Mouse (Mus musculus): ENCODE measurements at regions not wholly inside any gene's neighbourhood (a gene's known extent, or its start where the extent isn't known, plus 50 kb on each side); places are given as distances from the start of the nearest gene placed in this dataset.

DNA sequence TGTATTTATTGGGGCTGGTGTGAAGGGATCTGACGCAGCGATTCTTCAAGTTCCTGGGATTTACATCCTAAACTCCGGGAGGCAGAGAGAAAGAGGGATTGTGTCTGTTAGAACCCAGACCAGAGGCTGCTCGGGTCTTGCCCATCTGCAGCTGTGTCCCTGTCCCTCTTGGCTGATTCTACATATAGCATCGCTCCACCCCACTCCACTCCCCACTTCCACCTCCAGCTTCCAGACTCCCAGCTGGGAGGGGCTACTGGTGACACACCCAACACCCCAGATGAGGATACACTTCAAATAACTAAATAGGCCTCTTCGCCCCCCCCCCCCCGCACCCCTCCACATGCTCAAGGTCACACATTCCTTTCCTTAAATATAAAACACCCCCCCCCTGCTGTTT, 85.1 kb upstream of the Smyd2 start:
- H3K27ac ChIP-seq, result no peak overlapping the region
- H3K4me3 ChIP-seq (replicated peaks; ENCODE audit: low read length), result no peak overlapping the region
- no peak overlapping the region for H3K4me2 ChIP-seq (replicated peaks)
- H3K9ac ChIP-seq, result no peak overlapping the region
- H3K4me1 ChIP-seq (replicated peaks; ENCODE audit: control insufficient read depth, insufficient read depth, low read length), result 0 out of 2 replicates have a peak, but pooled peaks cover 2% of the 10 kb centered on the region
- no peak for ATAC-seq (ENCODE audit: low FRiP score)
- H3K9me3 ChIP-seq (ENCODE audit: control insufficient read depth, low read length), result no peaks in the 10 kb centered on the region
- H3K36me3 ChIP-seq (replicated peaks; ENCODE audit: control insufficient read depth, insufficient read depth), result no peaks in the 10 kb centered on the region
- WGBS, result 58% methylated on average over 7 of the region's 7 CpGs
- H3K27me3 ChIP-seq (ENCODE audit: control insufficient read depth, insufficient read depth, low read length), result no peaks in the 10 kb centered on the region
- no peak for DNase-seq (ENCODE audit: low spot score)

DNA sequence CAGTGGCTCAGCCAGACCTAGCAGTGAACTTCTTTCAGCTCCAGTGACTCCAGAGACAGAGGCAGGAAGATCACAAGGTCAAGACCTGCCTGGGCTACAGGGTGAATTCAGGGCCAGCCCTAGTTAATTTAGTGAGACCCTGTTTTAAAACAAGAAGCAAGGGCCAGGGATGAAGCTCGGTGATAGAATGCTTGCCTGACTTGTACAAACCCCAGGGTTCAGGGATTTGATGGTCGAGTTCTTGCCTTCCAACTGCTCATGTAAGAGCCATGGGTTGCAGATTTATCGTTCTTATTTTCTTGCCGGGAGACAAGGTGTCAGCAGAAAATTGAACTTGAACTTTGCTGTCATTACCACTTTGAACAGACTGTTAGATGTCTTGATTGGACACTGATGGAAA, 78.9 kb upstream of the Smyd2 start:
- no peaks in the 10 kb centered on the region for H3K27me3 ChIP-seq (ENCODE audit: control insufficient read depth, insufficient read depth, low read length)
- no peaks in the 10 kb centered on the region for H3K36me3 ChIP-seq (replicated peaks; ENCODE audit: control insufficient read depth, insufficient read depth)
- ATAC-seq (ENCODE audit: low FRiP score), result no peak
- H3K4me1 ChIP-seq (replicated peaks; ENCODE audit: control insufficient read depth, insufficient read depth, low read length), result no peaks in the 10 kb centered on the region
- no peak overlapping the region for H3K9ac ChIP-seq
- no peak overlapping the region for H3K4me2 ChIP-seq (replicated peaks)
- H3K27ac ChIP-seq, result no peak overlapping the region
- WGBS, result 76% methylated on average over 4 of the region's 4 CpGs
- H3K9me3 ChIP-seq (ENCODE audit: control insufficient read depth, low read length), result no peaks in the 10 kb centered on the region
- DNase-seq (ENCODE audit: low spot score), result no peak
- no peak overlapping the region for H3K4me3 ChIP-seq (replicated peaks; ENCODE audit: low read length)

DNA sequence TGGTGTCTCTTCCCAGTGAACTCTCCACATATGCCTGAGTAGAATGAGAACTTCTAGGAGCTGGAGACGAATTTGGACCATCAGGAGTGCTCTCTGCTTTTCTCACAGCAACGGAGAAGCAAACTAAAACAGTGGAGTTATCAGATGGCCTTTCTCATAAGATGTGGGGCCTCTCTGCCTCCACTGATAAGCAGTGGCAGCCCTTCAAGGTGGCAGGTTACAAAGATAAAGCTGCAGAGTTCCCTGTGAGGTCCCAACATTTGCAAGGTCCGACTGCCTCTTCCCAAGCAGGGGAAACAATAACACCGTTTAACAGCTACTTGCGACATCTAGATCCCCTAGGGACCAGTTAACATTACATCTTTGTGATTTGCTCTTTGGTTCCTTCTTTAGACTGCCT, 71.5 kb upstream of the Smyd2 start:
- no peak for DNase-seq (ENCODE audit: low spot score)
- H3K27ac ChIP-seq, result no peak overlapping the region
- H3K9ac ChIP-seq, result no peak overlapping the region
- 0 out of 2 replicates have a peak, but pooled peaks cover 6% of the 10 kb centered on the region for H3K4me1 ChIP-seq (replicated peaks; ENCODE audit: control insufficient read depth, insufficient read depth, low read length)
- no peaks in the 10 kb centered on the region for H3K27me3 ChIP-seq (ENCODE audit: control insufficient read depth, insufficient read depth, low read length)
- no peak overlapping the region for H3K4me2 ChIP-seq (replicated peaks)
- 60% methylated on average over 5 of the region's 5 CpGs for WGBS
- H3K9me3 ChIP-seq (ENCODE audit: control insufficient read depth, low read length), result no peaks in the 10 kb centered on the region
- no peaks in the 10 kb centered on the region for H3K36me3 ChIP-seq (replicated peaks; ENCODE audit: control insufficient read depth, insufficient read depth)
- no peak for ATAC-seq (ENCODE audit: low FRiP score)
- H3K4me3 ChIP-seq (replicated peaks; ENCODE audit: low read length), result no peak overlapping the region

DNA sequence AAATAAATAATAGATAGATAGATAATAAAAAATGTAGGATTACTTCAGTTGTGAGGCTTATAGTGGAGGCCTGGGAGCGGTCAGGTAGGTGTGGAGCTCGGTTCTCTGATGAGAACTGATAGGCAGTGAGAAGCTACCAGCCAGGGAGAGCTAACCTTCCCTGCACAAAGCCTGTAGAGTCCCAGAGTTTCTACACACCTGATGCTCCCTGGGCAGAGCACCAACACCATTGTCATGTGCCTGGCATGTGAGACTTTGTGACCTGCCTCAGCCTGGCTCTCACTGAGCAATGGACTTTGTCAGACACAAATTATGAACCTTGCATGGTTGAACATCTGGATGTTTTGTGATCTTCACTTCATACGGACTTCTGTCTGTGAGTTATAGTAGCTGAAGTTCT, 71.1 kb upstream of the Smyd2 start:
- Histone ChIP-seq H3K9ac (no peak overlapping the region), H3K27me3 (ENCODE audit: control insufficient read depth, insufficient read depth, low read length) (no peaks in the 10 kb centered on the region), H3K4me3 (replicated peaks; ENCODE audit: low read length) (no peak overlapping the region), H3K4me2 (replicated peaks) (no peak overlapping the region), H3K27ac (no peak overlapping the region), H3K36me3 (replicated peaks; ENCODE audit: control insufficient read depth, insufficient read depth) (no peaks in the 10 kb centered on the region), H3K9me3 (ENCODE audit: control insufficient read depth, low read length) (no peaks in the 10 kb centered on the region), H3K4me1 (replicated peaks; ENCODE audit: control insufficient read depth, insufficient read depth, low read length) (0 out of 2 replicates have a peak, but pooled peaks cover 6% of the 10 kb centered on the region)
- DNase-seq (ENCODE audit: low spot score), result no peak
- WGBS, result 93% methylated on average over 3 of the region's 3 CpGs
- ATAC-seq (ENCODE audit: low FRiP score), result no peak

DNA sequence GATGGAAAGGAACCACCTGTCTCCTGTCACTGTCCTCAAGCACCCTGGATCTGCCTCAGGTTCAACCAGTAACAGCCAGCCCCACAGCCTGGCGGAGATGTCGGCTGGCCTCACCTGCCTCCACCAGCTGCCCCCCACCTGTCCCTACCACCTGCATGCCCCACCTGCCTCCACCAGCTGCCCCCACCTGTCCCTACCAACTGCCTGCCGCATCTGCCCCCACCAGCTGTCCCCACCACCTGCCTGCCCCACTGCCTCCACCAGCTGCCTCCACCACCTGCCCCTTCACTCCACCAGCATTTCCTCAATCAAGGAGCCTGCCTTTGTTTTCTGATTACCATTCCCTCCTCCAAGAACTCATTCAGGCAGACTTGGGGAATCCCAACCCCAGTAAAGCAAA, 68.9 kb upstream of the Smyd2 start:
- ATAC-seq (ENCODE audit: low FRiP score), result no peak
- no peaks in the 10 kb centered on the region for H3K9me3 ChIP-seq (ENCODE audit: control insufficient read depth, low read length)
- no peak overlapping the region for H3K9ac ChIP-seq
- 87% methylated on average over 3 of the region's 3 CpGs for WGBS
- H3K36me3 ChIP-seq (replicated peaks; ENCODE audit: control insufficient read depth, insufficient read depth), result no peaks in the 10 kb centered on the region
- H3K27me3 ChIP-seq (ENCODE audit: control insufficient read depth, insufficient read depth, low read length), result no peaks in the 10 kb centered on the region
- H3K4me3 ChIP-seq (replicated peaks; ENCODE audit: low read length), result no peak overlapping the region
- no peak overlapping the region for H3K27ac ChIP-seq
- H3K4me1 ChIP-seq (replicated peaks; ENCODE audit: control insufficient read depth, insufficient read depth, low read length), result 0 out of 2 replicates have a peak, but pooled peaks cover 6% of the 10 kb centered on the region
- no peak for DNase-seq (ENCODE audit: low spot score)
- H3K4me2 ChIP-seq (replicated peaks), result no peak overlapping the region

DNA sequence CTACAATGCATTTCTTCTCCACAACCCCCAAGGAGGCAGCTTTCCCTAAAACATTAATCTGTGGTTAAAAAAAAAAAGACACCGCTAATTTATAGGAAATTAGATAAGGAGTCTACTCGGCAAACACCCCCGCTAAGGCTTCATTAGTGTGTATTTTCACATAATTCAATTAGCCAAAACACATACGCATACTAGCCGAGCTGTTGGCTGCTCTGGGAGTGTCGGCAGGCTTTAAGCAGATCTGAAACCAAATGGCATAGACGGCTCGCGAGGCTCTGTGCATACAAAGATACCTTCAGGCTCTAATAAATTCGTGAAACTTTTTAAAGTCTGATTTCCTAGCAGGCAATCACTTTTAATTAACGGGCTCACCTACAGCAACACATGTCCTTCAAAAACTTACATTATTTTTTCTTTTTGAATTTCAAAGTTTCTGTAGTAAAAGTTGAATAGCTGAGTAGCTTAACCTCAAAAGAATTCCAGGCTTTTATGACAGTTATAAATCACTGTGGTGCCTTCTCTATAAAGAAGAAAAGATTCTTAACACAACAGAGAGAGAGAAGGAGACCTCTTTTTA, 68.0 kb upstream of the Smyd2 start:
- H3K27ac ChIP-seq, result no peak overlapping the region
- H3K4me2 ChIP-seq (replicated peaks), result no peak overlapping the region
- no peak for DNase-seq (ENCODE audit: low spot score)
- no peak overlapping the region for H3K9ac ChIP-seq
- 31% methylated on average over 11 of the region's 11 CpGs for WGBS
- H3K4me3 ChIP-seq (replicated peaks; ENCODE audit: low read length), result no peak overlapping the region
- ATAC-seq (ENCODE audit: low FRiP score), result no peak
- no peaks in the 10 kb centered on the region for H3K9me3 ChIP-seq (ENCODE audit: control insufficient read depth, low read length)
- H3K4me1 ChIP-seq (replicated peaks; ENCODE audit: control insufficient read depth, insufficient read depth, low read length), result 0 out of 2 replicates have a peak, but pooled peaks cover 6% of the 10 kb centered on the region
- H3K27me3 ChIP-seq (ENCODE audit: control insufficient read depth, insufficient read depth, low read length), result no peaks in the 10 kb centered on the region
- no peaks in the 10 kb centered on the region for H3K36me3 ChIP-seq (replicated peaks; ENCODE audit: control insufficient read depth, insufficient read depth)

DNA sequence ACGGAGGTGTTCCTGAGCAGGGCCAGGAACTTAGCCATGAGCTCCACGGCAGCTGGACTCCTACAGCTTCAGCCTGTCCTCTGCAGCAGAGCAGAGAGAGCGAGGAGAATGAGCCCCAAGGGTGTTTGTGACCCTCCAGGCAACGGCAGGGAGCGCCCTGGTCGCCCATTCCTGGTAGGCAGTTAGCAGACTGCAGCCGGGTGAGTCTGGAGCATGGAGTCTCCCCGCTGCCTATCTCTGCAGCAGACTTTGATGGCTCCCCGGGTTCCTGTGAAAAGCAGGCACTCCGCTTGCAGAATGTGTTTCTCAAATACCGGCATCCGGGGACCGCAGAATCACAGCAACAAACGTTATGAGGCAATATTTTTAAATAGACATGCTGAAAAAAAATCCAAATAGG, 67.2 kb upstream of the Smyd2 start:
- no peak for ATAC-seq (ENCODE audit: low FRiP score)
- Histone ChIP-seq H3K27me3 (ENCODE audit: control insufficient read depth, insufficient read depth, low read length) (no peaks in the 10 kb centered on the region), H3K4me1 (replicated peaks; ENCODE audit: control insufficient read depth, insufficient read depth, low read length) (0 out of 2 replicates have a peak, but pooled peaks cover 6% of the 10 kb centered on the region), H3K4me3 (replicated peaks; ENCODE audit: low read length) (no peak overlapping the region), H3K9me3 (ENCODE audit: control insufficient read depth, low read length) (no peaks in the 10 kb centered on the region), H3K27ac (no peak overlapping the region), H3K9ac (no peak overlapping the region; the same call in 1 of the 2 replicates), H3K4me2 (replicated peaks) (peak overlapping the region; percentile 30), H3K36me3 (replicated peaks; ENCODE audit: control insufficient read depth, insufficient read depth) (no peaks in the 10 kb centered on the region)
- DNase-seq (ENCODE audit: low spot score), result no peak
- 32% methylated on average over 14 of the region's 14 CpGs for WGBS

DNA sequence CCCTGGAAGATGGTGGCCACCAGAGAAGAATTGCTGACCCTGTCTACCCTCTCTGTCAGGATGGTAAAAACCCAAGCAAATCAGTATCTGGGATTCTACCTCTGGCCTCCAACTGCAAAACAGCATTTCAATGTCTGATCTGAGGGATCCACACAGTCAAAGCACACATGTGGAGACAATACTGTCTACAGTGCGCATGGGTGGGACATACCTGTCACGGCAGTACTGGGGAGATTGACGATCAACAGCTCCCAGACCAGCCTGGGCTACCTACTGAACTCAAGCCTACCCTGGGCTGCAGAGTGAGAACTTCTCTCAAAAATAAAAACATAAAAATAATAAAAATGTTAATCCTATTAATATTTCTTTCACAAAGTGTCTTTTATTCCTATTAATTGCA, 66.7 kb upstream of the Smyd2 start:
- ATAC-seq (ENCODE audit: low FRiP score), result no peak
- no peak overlapping the region for H3K27ac ChIP-seq
- 0 out of 2 replicates have a peak, but pooled peaks cover 6% of the 10 kb centered on the region for H3K4me1 ChIP-seq (replicated peaks; ENCODE audit: control insufficient read depth, insufficient read depth, low read length)
- no peaks in the 10 kb centered on the region for H3K9me3 ChIP-seq (ENCODE audit: control insufficient read depth, low read length)
- H3K27me3 ChIP-seq (ENCODE audit: control insufficient read depth, insufficient read depth, low read length), result no peaks in the 10 kb centered on the region
- H3K36me3 ChIP-seq (replicated peaks; ENCODE audit: control insufficient read depth, insufficient read depth), result no peaks in the 10 kb centered on the region
- no peak overlapping the region for H3K4me3 ChIP-seq (replicated peaks; ENCODE audit: low read length)
- H3K4me2 ChIP-seq (replicated peaks), result no peak overlapping the region
- no peak for DNase-seq (ENCODE audit: low spot score)
- 94% methylated on average over 3 of the region's 3 CpGs for WGBS
- no peak overlapping the region for H3K9ac ChIP-seq

DNA sequence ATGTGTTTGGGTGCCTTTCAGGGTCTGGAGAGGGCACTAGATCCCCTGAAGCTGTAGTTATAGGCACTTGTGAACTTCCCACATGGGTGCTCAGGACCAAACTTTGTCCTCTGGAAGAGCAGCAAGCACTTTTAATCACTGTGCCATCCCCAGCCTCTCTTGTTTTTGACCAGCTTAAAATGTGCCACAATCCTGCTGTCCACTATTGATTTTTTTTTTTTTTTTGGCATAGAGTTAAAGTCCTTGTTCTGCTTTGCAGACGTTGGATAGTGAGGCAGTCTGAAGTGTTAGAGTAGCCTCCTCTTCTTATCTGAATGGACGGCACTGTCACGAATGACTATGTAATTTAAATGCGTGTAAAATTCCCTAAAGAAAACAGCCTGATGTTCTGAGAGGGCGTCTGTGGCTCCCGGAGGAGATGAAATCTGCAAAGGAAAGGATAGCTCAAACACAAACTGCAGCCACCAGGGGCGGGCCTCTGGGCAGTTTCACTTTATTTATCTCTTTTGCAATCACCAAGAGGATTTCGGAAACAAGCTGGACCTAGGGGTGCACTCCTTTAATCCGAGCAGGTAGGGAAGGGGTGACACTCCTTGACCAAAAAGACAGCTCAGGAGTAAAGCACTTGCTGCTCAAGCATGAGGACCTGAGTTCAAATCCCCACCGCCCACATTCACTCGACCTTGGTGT, 63.5 kb upstream of the Smyd2 start:
- Histone ChIP-seq H3K27me3 (ENCODE audit: control insufficient read depth, insufficient read depth, low read length) (no peaks in the 10 kb centered on the region), H3K4me3 (replicated peaks; ENCODE audit: low read length) (no peak overlapping the region), H3K9me3 (ENCODE audit: control insufficient read depth, low read length) (no peaks in the 10 kb centered on the region), H3K27ac (no peak overlapping the region), H3K36me3 (replicated peaks; ENCODE audit: control insufficient read depth, insufficient read depth) (no peaks in the 10 kb centered on the region), H3K4me1 (replicated peaks; ENCODE audit: control insufficient read depth, insufficient read depth, low read length) (0 out of 2 replicates have a peak, but pooled peaks cover 6% of the 10 kb centered on the region), H3K4me2 (replicated peaks) (no peak overlapping the region), H3K9ac (no peak overlapping the region)
- ATAC-seq (ENCODE audit: low FRiP score) (no peak), DNase-seq (ENCODE audit: low spot score) (no peak)
- WGBS, result 60% methylated on average over 11 of the region's 11 CpGs

All from hindbrain, embryonic 14.5 days (tissue).